Mouse (Mus musculus) WW6 (cell line): Measurements from ENCODE around the gene Vdr.

Source experiments
- DNase-seq: peaks from one replicate; pipeline ENCODE4 v3.0.0-alpha.2; 2013; ENCODE audit warnings: low read depth, low spot score

Gene Vdr

DNA sequence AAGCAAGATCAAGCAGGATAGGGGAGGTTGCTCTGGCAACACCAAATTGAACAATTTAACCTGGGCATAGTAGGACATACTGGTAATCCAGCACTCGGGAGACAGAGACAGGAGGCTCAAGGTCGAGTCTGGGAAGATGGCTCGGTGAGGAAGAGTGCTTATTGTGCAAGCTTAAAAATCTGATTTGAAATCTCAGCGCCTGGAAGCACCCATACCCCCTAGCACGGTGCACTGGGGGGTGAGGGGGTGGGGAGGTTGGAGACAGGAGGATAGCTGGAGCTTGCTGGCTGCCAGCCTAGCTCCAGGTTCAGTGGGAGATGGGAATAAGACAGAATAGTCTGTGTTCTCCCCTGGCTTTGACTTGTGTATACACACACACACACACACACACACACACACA is 9.9 kb upstream of the Vdr start:
- DNase-seq: no peak

DNA sequence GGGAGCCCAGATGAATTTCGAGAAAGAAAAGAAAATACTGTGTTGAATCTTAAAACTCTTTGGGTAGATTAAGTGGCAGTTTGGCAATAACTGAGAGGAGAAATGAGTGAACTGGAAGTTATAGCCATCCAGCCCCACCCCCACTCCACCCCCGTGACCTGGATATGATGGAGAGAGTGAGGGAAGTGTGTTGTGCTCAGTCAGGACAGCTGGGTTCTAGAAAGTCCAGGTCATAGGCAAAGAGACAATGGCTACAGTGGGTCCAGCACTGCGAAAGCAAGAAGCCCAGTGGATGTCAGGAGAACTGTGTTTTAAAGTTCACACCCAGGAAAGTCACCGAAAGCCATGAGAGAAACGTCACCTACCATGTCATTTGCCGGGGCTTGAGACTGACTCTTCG is 8.8 kb upstream of the Vdr start:
- no peak for DNase-seq

DNA sequence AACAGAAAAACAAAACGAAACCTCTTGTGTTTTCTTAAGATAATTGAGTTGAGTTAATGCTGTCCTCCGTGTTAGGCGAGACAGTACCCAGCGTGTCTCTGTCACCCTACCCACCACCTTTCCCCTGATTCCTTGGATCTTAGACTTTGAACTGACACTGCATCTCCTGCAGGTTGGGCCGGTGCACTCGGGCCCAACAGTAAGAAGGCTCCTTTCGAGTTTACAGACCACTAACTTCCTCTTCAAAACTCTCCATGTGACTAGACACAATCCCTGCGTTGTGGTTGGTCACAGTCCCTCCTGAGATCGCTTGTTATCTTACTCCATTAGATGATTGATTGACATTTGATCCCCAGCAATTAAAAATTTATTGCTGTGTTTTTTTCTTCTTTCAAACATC is 7.6 kb upstream of the Vdr start:
- no peak for DNase-seq

DNA sequence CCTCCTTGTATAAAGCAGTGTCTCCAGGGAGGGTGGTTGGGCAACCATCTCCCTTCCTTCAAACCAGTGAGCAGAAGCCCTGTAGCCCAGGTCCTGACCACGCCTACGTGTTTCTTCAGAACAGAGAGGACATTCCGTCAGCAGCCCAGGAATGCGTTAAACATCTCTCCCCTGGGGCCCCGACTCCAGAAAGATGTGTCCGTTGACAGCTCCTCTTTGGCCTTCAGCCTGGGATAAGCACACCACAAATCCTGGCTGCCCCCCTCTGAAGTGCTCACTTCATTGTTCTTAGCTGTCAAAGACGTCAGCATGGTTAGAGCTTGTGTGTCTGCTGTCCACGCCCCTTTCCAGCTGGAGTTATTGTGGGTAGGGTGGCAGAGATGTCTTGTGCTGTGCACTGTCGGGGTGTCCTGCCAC is 3.9 kb upstream of the Vdr start:
- DNase-seq: no peak

DNA sequence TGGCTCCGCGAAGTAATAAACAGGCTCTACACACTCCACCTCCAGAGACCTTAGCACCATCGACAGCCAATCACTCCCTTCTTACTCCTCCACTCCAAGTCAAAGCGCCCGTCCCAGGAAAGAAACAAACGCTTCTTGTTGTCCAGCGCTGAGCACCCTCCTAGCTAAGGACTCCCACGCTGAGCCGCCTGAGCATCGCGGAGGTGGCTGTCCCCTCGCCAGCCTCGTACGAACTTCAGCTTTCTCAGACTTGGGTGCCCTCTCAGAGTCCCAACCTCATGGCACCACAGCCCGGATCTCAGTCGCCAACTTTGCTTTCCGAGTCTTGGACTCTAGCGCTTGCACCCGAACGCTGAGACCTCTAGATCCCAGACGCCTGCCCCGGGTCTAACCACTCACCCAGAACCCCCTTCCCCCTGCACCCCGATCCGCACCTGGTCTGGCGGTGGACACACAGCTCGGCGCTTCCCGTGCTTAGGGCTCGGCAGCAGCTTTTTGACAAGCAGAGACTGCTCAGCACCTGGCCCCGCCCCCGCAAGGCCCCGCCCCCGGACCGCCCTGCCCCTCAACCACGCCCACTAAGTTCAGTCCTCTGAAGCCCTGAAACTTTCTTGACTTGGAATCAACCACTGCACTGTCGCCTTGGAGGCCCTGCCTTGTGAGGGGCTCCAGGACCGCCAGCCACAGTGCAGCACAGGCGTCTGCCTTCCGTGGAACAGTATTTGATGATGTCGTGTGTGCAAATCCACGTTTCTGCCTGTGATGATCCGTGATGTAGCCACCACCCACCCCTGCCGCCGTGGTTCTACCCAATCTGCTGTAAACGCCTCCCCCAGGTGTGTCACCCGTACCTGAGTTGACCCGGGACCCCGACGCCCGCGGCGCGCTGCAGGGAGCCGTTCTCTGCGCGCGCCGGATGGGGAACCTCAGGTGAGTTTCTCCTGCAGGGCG is 2.4 kb downstream of the Vdr start:
- peak; percentile 39 for DNase-seq

DNA sequence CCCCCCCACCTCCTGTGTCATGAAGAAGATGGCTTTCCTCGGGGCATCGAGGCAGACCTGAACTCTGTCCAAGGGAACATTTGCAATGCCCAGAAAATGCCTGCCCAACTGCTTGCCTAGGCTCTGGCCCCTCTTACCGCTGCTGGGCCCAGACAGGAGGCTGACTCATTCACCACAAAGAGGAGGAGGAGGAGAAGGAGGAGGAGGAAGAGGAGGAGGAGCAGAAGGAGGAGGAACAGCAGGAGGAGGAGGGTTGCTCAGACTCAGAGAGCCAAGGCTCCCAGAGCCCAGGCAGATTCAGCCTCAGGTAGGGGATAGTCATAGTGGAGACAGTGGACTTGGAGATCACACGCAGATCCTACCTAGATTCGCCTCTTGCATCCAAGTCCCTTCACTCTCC is 3.2 kb downstream of the Vdr start:
- DNase-seq: no peak

DNA sequence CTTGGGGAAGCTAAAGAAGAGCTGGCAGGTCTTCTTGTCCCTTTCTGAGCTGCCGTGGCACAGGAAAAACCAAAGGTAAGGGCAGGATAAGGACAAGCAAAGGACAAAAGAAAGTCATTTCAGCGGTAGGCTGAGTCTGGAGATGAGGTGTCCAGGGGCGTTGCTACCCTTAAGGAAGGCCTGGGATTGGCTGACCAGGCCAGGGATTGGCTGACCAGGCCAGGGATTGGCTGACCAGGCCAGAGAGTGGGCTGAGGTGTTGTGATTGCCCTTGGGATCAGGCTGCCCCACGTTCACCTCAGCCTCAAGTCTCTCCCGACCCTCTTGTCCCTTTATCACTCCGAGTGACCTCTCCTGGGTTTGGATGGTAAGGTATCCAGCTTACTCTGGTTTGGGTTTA is 5.1 kb downstream of the Vdr start:
- no peak for DNase-seq

DNA sequence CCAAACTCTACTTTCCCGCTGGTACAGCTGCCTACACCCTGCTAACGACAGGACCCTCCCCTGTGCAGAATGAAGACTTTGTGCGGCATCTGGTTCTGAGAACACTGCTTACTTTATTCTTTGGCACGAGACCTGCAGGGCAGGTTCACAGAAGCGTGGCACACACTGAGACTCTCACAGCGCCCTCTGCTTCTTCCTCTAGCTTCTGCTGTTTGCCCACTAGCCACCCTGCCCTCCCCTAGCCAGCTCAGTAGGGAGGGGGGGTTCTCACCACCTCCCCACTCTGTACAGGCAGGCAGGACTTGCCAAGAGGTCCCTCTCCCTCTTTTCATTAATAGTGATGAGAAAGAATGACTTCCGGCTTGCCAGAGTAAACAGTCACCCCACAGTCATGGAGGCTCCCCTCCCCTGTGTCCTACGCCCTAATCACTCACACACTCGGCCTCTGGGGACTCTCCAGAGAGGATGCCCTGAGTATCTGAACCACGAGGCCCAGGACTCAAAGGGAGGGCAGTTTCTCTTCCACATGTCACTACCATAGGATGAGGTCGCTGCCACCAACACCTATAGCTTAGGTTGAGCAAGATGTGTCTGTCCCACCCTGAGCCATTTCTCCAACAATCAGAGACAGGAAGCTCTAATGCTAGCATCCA is 6.0 kb downstream of the Vdr start:
- DNase-seq: no peak

DNA sequence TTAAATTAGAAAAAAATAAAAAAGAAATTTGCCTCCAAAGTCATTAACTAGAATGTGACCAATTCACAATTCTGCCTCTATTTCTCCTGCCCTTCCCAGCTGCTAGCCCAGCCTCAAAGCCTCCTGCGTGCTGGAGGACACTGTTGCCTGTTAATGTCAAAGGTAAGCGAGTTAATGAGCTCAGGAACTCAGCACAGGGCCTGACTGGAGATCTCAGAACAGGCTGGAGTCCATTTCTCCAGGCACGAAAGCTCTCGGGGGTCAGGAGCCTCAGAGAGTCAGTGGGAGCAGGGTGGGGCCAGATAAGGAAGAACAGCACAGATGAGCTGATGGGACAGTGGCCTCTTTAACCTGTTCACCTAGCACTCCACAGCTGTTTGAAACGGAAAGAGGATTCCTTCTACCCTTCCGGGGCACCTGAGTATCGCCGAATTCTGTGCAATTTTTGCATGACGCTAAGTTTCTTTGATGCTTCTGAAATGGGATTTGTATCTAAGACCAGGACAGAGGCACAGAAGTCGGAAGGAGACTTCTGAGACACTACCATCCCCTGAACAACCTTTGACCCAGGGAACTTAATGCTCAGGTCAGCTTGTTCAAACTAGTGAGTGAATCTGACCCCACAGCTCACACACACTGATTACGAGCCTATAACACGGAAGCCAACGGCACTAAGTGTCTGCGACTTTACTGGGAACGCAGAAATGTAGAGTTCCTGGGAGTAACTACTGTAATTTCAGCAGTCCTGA is 7.0 kb downstream of the Vdr start:
- no peak for DNase-seq

DNA sequence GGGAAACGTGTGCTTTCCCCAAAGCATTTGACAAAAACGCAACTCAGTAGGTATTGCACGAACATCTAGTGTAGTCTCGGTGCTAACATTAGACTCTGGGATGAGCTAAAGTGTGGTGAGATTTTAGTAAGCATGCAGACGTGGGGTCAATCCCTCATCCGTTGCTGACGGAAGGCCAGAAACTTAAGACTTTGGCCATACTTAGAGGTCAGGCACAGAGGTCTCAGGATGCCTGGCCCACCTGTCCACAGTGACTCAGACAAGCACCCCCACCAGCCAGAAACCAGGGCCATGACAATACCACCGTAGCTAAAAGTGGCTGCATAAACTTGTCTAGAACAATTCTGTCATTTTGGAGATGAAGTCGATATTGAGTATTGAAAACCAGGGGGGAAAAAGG is 9.4 kb downstream of the Vdr start:
- no peak for DNase-seq

DNA sequence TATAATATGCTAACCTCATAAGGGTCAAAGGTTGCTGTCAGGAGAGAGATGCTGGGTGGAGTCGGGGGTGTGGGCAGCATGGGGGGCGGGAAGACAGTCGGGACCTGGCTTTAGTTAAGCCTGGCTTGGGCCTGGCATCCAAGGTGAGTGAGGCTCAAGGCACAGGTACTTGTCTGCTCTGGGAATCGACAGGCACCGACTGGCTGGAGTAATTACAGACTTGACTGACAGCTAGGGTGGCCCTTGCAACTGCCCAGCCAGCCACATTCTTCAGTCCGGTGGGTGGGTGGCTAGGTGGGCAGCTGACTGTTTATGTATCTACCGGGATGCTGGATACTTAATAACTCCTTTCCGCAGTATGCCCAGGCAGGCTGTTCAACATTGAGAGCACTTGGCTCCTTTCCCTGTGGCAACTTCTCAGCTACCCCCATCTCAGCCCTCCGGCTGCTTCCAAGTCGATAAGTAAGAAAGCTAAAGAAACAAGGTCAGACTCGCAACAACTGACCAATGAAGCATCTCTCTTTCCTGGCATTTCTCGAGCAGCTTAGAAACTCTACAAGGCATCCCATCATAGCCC is 10.0 kb downstream of the Vdr start:
- DNase-seq: no peak

DNA sequence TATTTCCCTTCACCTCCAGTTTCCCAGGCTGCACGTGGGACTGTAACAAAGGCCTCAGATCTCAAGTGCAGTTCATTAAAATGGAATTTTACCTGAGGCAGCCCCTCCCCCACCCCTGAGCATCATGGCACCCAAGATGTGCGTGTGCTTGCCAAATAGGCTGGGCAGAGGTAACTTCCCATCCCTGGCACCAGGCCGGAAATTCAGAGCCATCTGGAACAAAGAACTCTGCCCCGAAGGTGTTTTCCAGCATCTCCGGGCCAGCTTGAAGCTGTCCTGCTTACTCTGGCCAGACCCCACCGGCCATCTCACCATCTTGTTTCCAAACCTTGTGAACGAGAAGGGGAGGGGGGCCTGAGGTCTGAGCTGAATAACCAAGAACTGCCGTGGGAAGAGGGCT is 10.7 kb downstream of the Vdr start:
- no peak for DNase-seq

DNA sequence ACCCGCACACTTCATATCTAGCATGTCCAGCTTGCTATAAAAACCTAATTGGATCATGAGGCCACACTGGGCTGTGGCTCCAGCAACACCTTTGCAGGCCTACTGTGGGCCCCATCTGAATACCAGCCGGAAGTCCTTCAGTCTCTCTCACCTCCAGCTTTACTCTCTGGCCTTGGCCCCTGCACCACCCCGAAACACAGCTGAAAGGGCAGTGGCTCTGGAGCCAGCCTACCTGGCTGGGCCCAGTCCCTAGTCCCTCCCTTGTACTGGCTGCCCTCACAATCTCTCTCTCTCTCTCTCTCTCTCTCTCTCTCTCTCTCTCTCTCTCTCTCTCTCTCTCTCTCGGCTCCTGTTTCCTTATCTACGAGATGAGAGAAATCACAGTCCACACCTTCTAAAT is 11.6 kb downstream of the Vdr start:
- no peak for DNase-seq

DNA sequence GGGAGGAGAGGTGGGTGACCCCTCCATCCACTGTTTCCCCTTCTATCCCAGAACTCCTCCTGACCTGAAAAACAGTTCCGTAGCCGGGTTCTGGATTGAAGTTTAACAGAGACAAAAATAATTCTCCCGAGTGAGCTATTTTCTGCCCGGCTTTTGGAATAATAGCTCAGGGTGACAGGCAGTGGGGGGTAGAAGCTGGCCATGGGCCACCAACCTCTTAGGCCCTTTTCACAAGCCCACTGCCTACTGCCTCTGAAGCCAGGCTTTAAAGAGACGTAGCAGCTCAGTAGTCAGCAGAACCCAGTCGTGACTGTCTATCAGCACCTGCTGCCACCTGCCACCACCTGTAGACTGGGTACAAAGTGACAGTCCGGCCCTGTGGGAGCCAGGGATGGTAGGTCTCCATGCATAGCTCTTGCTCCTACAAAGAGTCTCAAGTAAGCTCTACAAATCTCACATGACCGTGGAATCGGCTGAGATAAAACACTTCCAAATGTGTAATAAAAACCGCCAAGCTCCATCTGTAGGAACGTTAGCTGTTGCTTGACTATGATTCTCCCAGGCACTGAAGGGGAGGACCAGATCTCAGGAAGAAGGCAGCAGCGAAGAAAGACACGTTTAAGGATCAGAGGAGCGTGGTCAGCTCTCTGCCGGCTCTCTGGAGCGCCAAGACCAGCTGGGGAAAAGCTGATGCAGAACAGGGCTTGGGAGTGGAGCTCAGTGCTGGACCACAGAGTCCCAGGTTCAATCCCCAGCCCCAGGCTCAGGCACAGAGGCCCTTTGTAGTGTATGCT is 13.4 kb downstream of the Vdr start:
- no peak for DNase-seq

DNA sequence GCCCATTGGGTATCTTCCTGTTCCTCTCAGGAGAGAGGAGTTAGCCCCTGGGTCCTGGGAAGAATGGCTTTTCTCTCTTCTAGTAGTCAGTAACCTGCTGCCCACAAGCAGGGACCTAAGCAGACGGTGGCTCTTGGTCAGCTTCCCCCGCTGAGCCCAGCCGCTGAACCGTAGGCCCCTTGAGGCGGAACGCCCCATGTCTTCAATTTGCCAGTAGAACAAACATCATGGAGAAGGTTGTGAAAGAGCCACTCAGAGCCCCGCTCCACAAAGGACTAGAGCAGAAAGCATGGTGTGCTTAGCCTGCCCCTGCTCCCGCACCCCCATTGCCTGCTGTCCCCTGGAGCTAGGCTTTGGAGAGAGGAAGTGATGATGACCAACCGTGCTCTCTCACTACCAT is 14.1 kb downstream of the Vdr start:
- no peak for DNase-seq

DNA sequence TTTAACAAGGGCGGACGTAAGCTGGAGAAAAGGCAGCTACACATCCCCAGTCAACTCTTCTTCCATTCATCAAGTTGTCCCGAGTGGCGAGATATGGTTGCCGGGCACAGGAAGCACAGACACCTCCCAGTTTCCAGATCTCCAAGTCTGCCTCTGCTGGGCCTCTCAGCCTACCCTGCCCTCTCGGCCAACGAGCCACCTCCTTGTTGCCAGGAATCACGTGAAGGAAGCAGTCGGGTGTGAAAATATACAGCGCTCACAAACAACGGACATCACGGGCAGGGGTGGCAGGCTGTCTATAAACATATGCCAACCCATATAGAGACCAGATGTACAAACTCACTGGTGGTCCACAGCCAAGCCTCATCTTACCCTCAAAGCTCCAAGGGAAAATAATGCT is 14.6 kb downstream of the Vdr start:
- DNase-seq: no peak

DNA sequence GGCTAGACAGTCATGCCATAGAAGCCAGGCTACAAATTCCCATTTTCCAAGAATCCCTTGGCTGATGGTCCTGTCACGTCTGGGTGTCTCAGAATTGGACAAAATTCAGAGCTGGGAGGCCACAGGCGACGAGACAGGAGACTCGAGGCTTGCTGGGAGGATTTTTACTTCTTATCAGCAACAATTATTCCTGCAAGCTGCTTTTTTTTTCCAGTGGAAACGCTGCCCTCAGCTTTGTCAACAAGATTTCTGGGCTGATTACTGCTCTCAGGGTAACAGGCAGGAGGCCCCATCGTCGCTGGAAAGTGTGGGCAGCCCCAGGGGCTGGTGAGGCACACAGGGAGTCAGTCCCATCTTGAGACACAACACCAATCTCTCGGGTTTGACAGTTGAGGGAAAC is 17.9 kb downstream of the Vdr start:
- no peak for DNase-seq

DNA sequence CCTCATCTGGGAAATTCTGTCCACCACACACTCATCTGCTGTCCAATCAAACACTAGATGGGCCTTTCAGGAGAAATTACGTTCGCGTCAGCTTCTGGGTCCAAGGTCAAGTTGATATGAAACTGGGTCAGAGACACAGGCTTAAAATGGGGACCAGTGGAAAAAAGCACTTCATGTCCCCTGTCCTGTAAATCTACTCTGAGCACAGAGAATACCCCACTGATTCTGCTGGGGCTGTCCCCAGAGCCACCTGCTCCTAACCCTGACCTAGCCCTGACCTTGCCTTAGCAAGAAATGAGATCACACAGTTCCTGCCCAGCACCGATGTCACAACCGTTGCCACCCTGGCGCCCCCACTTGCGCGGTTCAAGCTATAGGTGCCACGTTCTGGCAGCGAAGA is 20.0 kb downstream of the Vdr start:
- DNase-seq: no peak

DNA sequence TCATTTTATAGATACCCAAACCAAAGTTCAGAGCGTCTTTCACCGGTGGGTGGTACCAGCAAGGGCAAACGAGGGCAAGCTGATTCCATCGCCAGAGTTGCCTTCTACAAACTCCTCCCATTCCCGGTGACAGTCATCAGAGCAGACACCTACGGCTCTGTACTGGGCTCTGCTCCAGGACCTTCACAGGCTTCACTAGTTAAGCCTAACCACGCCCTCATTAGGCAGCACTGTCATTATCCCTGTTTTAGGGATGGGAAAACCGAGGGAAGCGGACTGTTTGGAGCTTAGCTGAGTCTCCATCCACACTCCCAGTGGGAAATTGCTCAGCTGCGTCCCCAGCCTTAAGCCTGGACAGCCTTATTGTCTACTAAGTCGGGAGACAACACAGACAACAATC is 20.4 kb downstream of the Vdr start:
- no peak for DNase-seq

DNA sequence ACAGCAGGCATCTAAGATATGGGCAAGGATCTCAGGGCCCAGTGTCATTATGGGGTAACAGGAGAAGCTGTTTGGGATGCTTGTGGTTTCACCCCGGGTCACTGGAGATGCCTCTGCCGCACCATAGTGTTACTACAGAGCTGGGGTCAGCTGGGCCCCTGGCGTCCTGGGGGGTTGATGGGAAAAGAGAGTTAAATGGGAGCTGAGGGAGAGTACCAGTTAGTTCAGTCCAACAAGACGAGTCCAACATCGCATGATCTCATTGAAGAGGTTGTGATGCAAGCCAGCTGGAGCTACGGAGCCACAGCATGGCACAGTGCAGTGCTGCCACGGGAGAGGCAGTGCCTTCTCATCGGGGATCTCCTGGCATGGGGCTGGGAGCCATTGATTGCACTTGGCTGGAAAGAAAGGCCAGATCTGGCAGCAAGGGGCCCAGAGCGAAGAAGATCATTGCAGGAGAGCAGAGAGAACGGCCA is 22.9 kb downstream of the Vdr start:
- no peak for DNase-seq

DNA sequence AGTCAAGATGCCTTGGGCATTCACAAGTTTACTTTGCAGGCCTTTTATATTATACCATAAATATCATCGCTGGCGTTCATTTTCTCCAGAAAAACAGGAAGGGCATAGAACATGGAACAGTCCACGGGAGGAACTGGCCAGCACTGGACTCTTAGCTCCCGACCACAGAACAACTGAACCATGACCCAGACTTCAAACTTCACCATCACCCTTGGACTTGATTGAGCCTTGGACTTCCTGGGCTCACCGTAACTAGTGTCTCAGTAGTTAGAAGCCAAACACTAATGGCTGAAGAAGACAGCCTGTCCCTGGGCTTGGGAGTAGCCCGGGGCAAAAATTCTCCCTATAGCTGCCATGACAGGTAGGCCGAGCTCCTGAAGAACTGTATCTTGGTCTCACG is 29.0 kb downstream of the Vdr start:
- DNase-seq: no peak
